Mouse (Mus musculus): ENCODE measurements around the gene Nup188.

Gene Nup188

DNA sequence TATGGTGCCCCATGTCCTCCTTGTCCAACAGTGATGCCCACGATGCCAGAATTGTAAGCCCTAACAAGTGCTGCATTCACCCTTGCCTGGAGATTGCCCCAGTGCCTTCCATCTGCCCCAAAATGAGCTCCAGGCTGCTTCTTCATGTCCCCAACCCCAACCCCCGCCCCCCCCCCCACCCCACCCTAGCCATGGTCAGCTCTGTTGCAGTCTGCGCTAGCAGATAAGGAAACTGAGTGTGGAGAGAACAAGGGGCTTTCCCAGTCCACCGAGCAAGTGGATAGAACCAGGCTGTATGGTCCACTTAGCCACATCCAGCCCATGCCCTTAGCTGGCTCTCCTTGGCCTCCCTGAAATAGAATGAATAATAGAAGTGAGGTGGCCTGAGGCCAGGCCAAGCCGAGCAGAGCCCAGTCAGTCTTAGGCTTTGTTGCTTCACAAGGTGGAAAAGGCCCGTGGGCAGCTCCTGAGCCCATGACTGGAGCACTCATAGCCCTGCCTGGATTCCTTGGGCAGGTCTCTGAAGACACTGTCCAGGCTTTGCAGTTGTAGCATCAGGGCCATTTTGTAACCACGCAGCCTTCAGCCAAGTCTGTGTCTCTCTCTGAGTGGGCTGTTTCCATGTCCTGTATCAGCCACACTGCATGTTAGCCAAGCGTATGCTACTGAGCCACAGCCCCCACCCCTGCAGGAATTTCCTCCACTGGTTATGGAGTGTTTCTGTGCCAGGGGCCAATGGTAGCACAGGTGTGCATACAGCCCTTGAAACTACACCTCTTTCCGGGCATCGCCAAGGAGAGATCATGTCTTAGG is 94.6 kb downstream of the Nup188 start:
- in situ Hi-C loops (cut with MboI; ENCODE audit: low sequenced_read_pairs), result no loop called here

DNA sequence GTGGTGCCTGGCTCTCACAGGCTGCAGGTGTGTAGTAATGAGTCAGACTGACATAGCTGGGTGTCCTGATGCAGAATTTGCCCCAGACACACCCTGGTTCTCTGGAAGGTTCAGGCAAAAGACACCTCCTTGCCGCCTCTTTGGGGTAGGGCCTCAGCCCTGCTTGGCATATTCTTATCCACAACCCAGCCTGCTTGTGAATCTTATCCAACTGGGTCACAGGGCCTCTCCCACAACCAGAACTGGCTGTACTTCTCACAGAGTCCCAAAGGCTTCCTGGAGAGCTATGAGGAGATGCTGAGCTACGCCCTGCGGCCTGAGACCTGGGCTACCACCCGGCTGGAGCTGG is 95.2 kb downstream of the Nup188 start:
- in situ Hi-C loops (cut with MboI; ENCODE audit: low sequenced_read_pairs), result no loop called here

- in situ Hi-C loops (cut with MboI; ENCODE audit: low sequenced_read_pairs), result no loop called here
These were observed 98.6 kb downstream of the Nup188 start for GRCm38 (mm10) chr2:30384814-30385213.

- in situ Hi-C loops (cut with MboI; ENCODE audit: low sequenced_read_pairs), result no loop called here
These were observed 99.4 kb downstream of the Nup188 start for GRCm38 (mm10) chr2:30385591-30385990.

DNA sequence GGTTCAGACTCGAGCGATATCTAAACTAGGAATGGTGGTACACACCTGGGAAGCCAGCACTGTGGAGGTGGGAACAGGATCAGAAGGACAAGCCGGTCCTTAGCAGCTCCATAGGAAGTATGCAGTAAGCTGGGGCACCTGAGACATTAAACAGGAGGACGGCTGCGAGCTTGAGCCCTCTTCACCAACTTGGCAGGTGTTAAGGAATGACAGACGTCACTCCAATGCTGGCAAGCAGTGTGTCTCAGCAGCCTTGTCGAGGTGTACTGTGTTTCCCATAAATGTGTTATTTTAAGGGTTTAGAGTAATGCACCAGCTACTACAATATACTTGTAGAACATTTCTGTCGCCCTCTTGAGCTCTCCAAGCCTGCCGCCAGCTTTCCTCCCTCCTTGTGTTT is 100.7 kb downstream of the Nup188 start:
- in situ Hi-C loops (cut with MboI; ENCODE audit: low sequenced_read_pairs), result no loop called here

DNA sequence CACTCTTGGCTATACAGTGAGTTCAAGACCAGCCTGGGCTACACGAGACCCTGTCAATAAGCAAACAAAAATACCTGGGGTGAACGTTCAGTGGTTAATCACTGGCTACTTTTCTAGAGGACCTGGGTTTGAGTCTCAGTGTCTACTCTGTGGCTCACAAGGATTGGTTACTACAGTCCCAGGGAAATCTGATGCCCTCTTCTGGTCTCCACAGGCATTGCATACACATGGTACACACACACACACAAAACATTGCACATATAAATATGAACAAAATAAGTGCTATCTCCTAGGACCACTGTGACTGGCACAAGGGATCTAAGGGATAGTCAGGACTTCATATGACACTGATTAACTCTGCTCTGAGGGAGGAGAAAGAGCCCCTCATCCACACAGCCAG is 102.8 kb downstream of the Nup188 start:
- in situ Hi-C loops (cut with MboI; ENCODE audit: low sequenced_read_pairs), result no loop called here

DNA sequence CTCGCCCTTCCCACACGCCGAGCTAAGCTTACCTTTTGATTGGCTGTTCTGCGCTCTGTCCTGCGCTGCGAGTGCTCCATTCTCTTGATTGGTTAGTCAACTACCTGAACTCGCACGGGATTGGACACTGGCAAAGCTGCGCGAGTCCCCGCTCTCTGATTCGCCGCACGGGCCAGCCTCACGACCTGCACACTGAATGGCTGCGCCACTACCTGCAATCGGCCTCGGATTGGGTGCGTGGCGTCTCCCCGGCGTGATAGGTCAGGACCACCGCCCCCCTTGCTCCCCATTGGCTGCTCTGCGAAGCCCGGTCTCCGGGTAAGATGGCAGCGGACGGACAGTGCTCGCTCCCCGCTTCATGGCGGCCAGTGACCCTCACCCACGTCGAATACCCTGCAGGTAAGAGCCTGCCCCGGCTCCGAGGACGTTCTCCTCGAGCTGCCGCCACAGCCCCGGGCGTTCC is 105.9 kb downstream of the Nup188 start, which contains the start of gene Dolpp1:
TSS of gene Dolpp1 (plus strand) at position 141 of the 463 bp plus-strand sequence.
- in situ Hi-C loops (cut with MboI; ENCODE audit: low sequenced_read_pairs), result no loop called here

- in situ Hi-C loops (cut with MboI; ENCODE audit: low sequenced_read_pairs), result no loop called here
These were observed 106.6 kb downstream of the Nup188 start for GRCm38 (mm10) chr2:30392577-30393369.

- in situ Hi-C loops (cut with MboI; ENCODE audit: low sequenced_read_pairs), result no loop called here
These were observed 107.1 kb downstream of the Nup188 start for GRCm38 (mm10) chr2:30393370-30393656.
